Mouse (Mus musculus): Measurements from ENCODE around the gene Eef1a1. TPM values are rescaled to one million over a fixed set of nuclear protein-coding genes. Genes with fewer than 3 reads are reported as not detected.
A peak's percentile ranks its signal among the peaks of the same experiment; 100 is the strongest.

Eef1a1 gene
- polyA plus RNA-seq, 1 experiment = 3,710 TPM

- 53% methylated on average over 5 of the region's 5 CpGs for WGBS
- Histone ChIP-seq H3K27ac (ENCODE audit: control insufficient read depth, insufficient read depth, low read depth, low read length, poor library complexity) (peak overlapping the region; percentile 75), H3K4me1 (ENCODE audit: control insufficient read depth, insufficient read depth, low read length) (peaks cover 5% of the 10 kb centered on the region; the same call in 1 of the 2 replicates), H3K4me3 (replicated peaks; ENCODE audit: control insufficient read depth, low read depth, low read length) (no peak overlapping the region)
- TF ChIP-seq POLR2A (IDR thresholded peaks at IDR 0.05; ENCODE audit: borderline replicate concordance, control insufficient read depth, low read depth, low read length) (no peak), CTCF (IDR thresholded peaks at IDR 0.05; ENCODE audit: control insufficient read depth, insufficient read depth, low read length) (no peak)
Observed at GRCm38 (mm10) chr9:78450404-78450803, 38.5 kb downstream of the Eef1a1 start.

GRCm38 (mm10) chr9:78447973-78448873 is 40.7 kb downstream of the Eef1a1 start, which contains the start of the genes Mto1 and Gm17324:
TSS of gene Mto1 (plus strand) at chr9:78448208.
TSS of gene Gm17324 (minus strand) at chr9:78448786.
- Histone ChIP-seq H3K4me1 (ENCODE audit: control insufficient read depth, insufficient read depth, low read length) (peaks cover 5% of the 10 kb centered on the region; the same call in 1 of the 2 replicates), H3K4me3 (replicated peaks; ENCODE audit: control insufficient read depth, low read depth, low read length) (peak within 1 kb of the TSS; percentile 98), H3K27ac (ENCODE audit: control insufficient read depth, insufficient read depth, low read depth, low read length, poor library complexity) (peak within 1 kb of the TSS; percentile 95)
- WGBS = under 1% methylated on average over 95 of the region's 96 CpGs
- TF ChIP-seq POLR2A (IDR thresholded peaks at IDR 0.05; ENCODE audit: borderline replicate concordance, control insufficient read depth, low read depth, low read length) (peak; percentile 78; the same call in 1 of the 2 replicates), CTCF (IDR thresholded peaks at IDR 0.05; ENCODE audit: control insufficient read depth, insufficient read depth, low read length) (no peak)

GRCm38 (mm10) chr9:78447606-78447972 is 41.4 kb downstream of the Eef1a1 start:
- 47% methylated on average over 9 of the region's 9 CpGs for WGBS
- TF ChIP-seq CTCF (IDR thresholded peaks at IDR 0.05; ENCODE audit: control insufficient read depth, insufficient read depth, low read length) (no peak), POLR2A (IDR thresholded peaks at IDR 0.05; ENCODE audit: borderline replicate concordance, control insufficient read depth, low read depth, low read length) (no peak)
- Histone ChIP-seq H3K27ac (ENCODE audit: control insufficient read depth, insufficient read depth, low read depth, low read length, poor library complexity) (no peak overlapping the region), H3K4me1 (ENCODE audit: control insufficient read depth, insufficient read depth, low read length) (peaks cover 5% of the 10 kb centered on the region; the same call in 1 of the 2 replicates), H3K4me3 (replicated peaks; ENCODE audit: control insufficient read depth, low read depth, low read length) (peak overlapping the region; percentile 98)

- Histone ChIP-seq H3K4me3 (replicated peaks; ENCODE audit: control insufficient read depth, low read depth, low read length) (peak within 1 kb of the TSS; percentile 69), H3K27ac (ENCODE audit: control insufficient read depth, insufficient read depth, low read depth, low read length, poor library complexity) (peak within 1 kb of the TSS; percentile 76), H3K4me1 (ENCODE audit: control insufficient read depth, insufficient read depth, low read length) (peaks cover 3% of the 10 kb centered on the region; the same call in 1 of the 2 replicates)
- TF ChIP-seq CTCF (IDR thresholded peaks at IDR 0.05; ENCODE audit: control insufficient read depth, insufficient read depth, low read length) = no peak
- under 1% methylated on average over 81 of the region's 81 CpGs for WGBS
Observed at GRCm38 (mm10) chr9:78442579-78443392, 46.2 kb downstream of the Eef1a1 start, which contains the start of gene Cgas. TSS of gene Cgas (minus strand) at chr9:78443237.

GRCm38 (mm10) chr9:78442237-78442578 is 46.7 kb downstream of the Eef1a1 start:
- Histone ChIP-seq H3K27ac (ENCODE audit: control insufficient read depth, insufficient read depth, low read depth, low read length, poor library complexity) (peak overlapping the region; percentile 76; the same call in 1 of the 2 replicates), H3K4me1 (ENCODE audit: control insufficient read depth, insufficient read depth, low read length) (peaks cover 3% of the 10 kb centered on the region; the same call in 1 of the 2 replicates), H3K4me3 (replicated peaks; ENCODE audit: control insufficient read depth, low read depth, low read length) (peak overlapping the region; percentile 69)
- TF ChIP-seq CTCF (IDR thresholded peaks at IDR 0.05; ENCODE audit: control insufficient read depth, insufficient read depth, low read length) = no peak
- TF ChIP-seq POLR2A (IDR thresholded peaks at IDR 0.05; ENCODE audit: borderline replicate concordance, control insufficient read depth, low read depth, low read length) = no peak
- under 1% methylated on average over 9 of the region's 9 CpGs for WGBS

- Histone ChIP-seq H3K4me3 (replicated peaks; ENCODE audit: control insufficient read depth, low read depth, low read length) (no peak overlapping the region), H3K27ac (ENCODE audit: control insufficient read depth, insufficient read depth, low read depth, low read length, poor library complexity) (no peak overlapping the region), H3K4me1 (ENCODE audit: control insufficient read depth, insufficient read depth, low read length) (peaks cover 3% of the 10 kb centered on the region; the same call in 1 of the 2 replicates)
- no peak for TF ChIP-seq POLR2A (IDR thresholded peaks at IDR 0.05; ENCODE audit: borderline replicate concordance, control insufficient read depth, low read depth, low read length)
- no peak for TF ChIP-seq CTCF (IDR thresholded peaks at IDR 0.05; ENCODE audit: control insufficient read depth, insufficient read depth, low read length)
- WGBS = 66% methylated on average over 5 of the region's 5 CpGs
Observed at GRCm38 (mm10) chr9:78439426-78439825, 49.5 kb downstream of the Eef1a1 start.

- H3K4me1 ChIP-seq (ENCODE audit: control insufficient read depth, insufficient read depth, low read length) = peaks cover 2% of the 10 kb centered on the region; the same call in 1 of the 2 replicates
- WGBS = 86% methylated on average over 5 of the region's 5 CpGs
- no peak overlapping the region for H3K4me3 ChIP-seq (replicated peaks; ENCODE audit: control insufficient read depth, low read depth, low read length)
- no peak for TF ChIP-seq POLR2A (IDR thresholded peaks at IDR 0.05; ENCODE audit: borderline replicate concordance, control insufficient read depth, low read depth, low read length)
- TF ChIP-seq CTCF (IDR thresholded peaks at IDR 0.05; ENCODE audit: control insufficient read depth, insufficient read depth, low read length) = no peak
- no peak overlapping the region for H3K27ac ChIP-seq (ENCODE audit: control insufficient read depth, insufficient read depth, low read depth, low read length, poor library complexity)
Observed at GRCm38 (mm10) chr9:78432471-78432870, 56.5 kb downstream of the Eef1a1 start.

- H3K27ac ChIP-seq (ENCODE audit: control insufficient read depth, insufficient read depth, low read depth, low read length, poor library complexity) = no peak overlapping the region
- H3K4me1 ChIP-seq (ENCODE audit: control insufficient read depth, insufficient read depth, low read length) = peaks cover 2% of the 10 kb centered on the region; the same call in 1 of the 2 replicates
- TF ChIP-seq CTCF (IDR thresholded peaks at IDR 0.05; ENCODE audit: control insufficient read depth, insufficient read depth, low read length) (no peak), POLR2A (IDR thresholded peaks at IDR 0.05; ENCODE audit: borderline replicate concordance, control insufficient read depth, low read depth, low read length) (no peak)
- WGBS = 46% methylated on average over 6 of the region's 6 CpGs
- H3K4me3 ChIP-seq (replicated peaks; ENCODE audit: control insufficient read depth, low read depth, low read length) = no peak overlapping the region
Observed at GRCm38 (mm10) chr9:78430486-78430885, 58.5 kb downstream of the Eef1a1 start.

Measured in bone marrow, adult 2 months (tissue).